Mouse (Mus musculus) heart, adult 2 months (tissue): ENCODE results near the gene Eif2ak2.

ENCODE experiments used
- CTCF ChIP-seq: fragments of 200-600 bp; IDR thresholded peaks from 2 replicates; pipeline ENCODE4 v1.8.1; 2022; ENCODE audit warnings: antibody characterized with exemption, mild to moderate bottlenecking, moderate library complexity
- EP300 ChIP-seq: fragments of 200-500 bp; IDR thresholded peaks from 2 replicates; pipeline ENCODE4 v1.6.1; 2011; ENCODE audit warnings: low read depth, low read length, control low read depth; ENCODE audit not compliant: insufficient read depth

GRCm38 (mm10) chr17:78891020-78891419 lies 8.6 kb upstream of the Eif2ak2 start:
- TF ChIP-seq CTCF (no peak), EP300 (no peak)
